Mouse (Mus musculus) adrenal gland, postnatal 4 days (tissue): ENCODE results near the gene Ankrd53. TPM values are rescaled to one million over a fixed set of nuclear protein-coding genes. Genes with fewer than 3 reads are reported as not detected.

Experiments
- DNase-seq, 2 experiments: peaks; one replicate each; pipeline ENCODE4 v3.0.0; 2021 to 2022; ENCODE audit warnings: low spot score in 2 of 2, mixed read lengths in 2 of 2
- long read RNA-seq, 2 experiments: library from polyadenylated mRNA; stranded (forward); transcript quantifications; one replicate each; pipeline ENCODE4 v2.0.0; 2021
- total RNA-seq, 2 experiments: library from RNA; stranded (reverse); gene quantifications; 2 replicates each; pipeline ENCODE4 v1.2.3; 2021

The Ankrd53 gene
- total RNA-seq, result under 1 TPM; 0.28 to 0.39 TPM
- long read RNA-seq, experiment 1, partial matches to known transcripts, result 0 of 1 reads
- long read RNA-seq, experiment 1, other reads (novel, unspliced or antisense), result 1 of 1 reads
- long read RNA-seq, experiment 2, result 0 reads

- DNase-seq, result no peak
Measured at GRCm38 (mm10) chr6:83762344-83762743, at the start of gene Ankrd53. Gene Ankrd53, plus strand, starts transcription at chr6:83762644.

- DNase-seq, result no peak
Measured at GRCm38 (mm10) chr6:83713271-83714136, 48.9 kb upstream of the Ankrd53 start.

- DNase-seq, result no peak
Measured at GRCm38 (mm10) chr6:83714221-83715123, 48.0 kb upstream of the Ankrd53 start.

- no peak for DNase-seq
Measured at GRCm38 (mm10) chr6:83715461-83716196, 46.8 kb upstream of the Ankrd53 start.

- DNase-seq, result no peak
Measured at GRCm38 (mm10) chr6:83717026-83717425, 45.4 kb upstream of the Ankrd53 start.

GRCm38 (mm10) chr6:83722526-83722925 is 39.9 kb upstream of the Ankrd53 start:
- no peak for DNase-seq

- no peak for DNase-seq
Measured at GRCm38 (mm10) chr6:83727178-83727577, 35.3 kb upstream of the Ankrd53 start.

GRCm38 (mm10) chr6:83728488-83728887 is 34.0 kb upstream of the Ankrd53 start:
- DNase-seq, result no peak

- no peak for DNase-seq
Measured at GRCm38 (mm10) chr6:83729350-83729970, 33.0 kb upstream of the Ankrd53 start.

GRCm38 (mm10) chr6:83731128-83731527 is 31.3 kb upstream of the Ankrd53 start:
- DNase-seq, result peak in 1 of 2 experiments; percentile 35

GRCm38 (mm10) chr6:83737311-83737710 is 25.1 kb upstream of the Ankrd53 start:
- DNase-seq, result no peak

GRCm38 (mm10) chr6:83738596-83738995 is 23.8 kb upstream of the Ankrd53 start:
- DNase-seq, result no peak

- no peak for DNase-seq
Measured at GRCm38 (mm10) chr6:83742761-83743160, 19.7 kb upstream of the Ankrd53 start, which contains the start of gene Atp6v1b1. Gene Atp6v1b1, plus strand, starts transcription at chr6:83742990.

GRCm38 (mm10) chr6:83743212-83743611 is 19.2 kb upstream of the Ankrd53 start:
- no peak for DNase-seq

- DNase-seq, result no peak
Measured at GRCm38 (mm10) chr6:83744126-83744525, 18.3 kb upstream of the Ankrd53 start.

- no peak for DNase-seq
Measured at GRCm38 (mm10) chr6:83744557-83744956, 17.9 kb upstream of the Ankrd53 start.

- no peak for DNase-seq
Measured at GRCm38 (mm10) chr6:83745466-83745865, 17.0 kb upstream of the Ankrd53 start.

GRCm38 (mm10) chr6:83749286-83749685 is 13.2 kb upstream of the Ankrd53 start:
- DNase-seq, result no peak

GRCm38 (mm10) chr6:83750171-83750684 is 12.2 kb upstream of the Ankrd53 start:
- peak in 1 of 2 experiments; percentile 23 for DNase-seq

GRCm38 (mm10) chr6:83756051-83756450 is 6.4 kb upstream of the Ankrd53 start:
- no peak for DNase-seq
